Mouse (Mus musculus): ENCODE measurements around the gene Emx1. TPM values are rescaled to one million over a fixed set of nuclear protein-coding genes. Genes with fewer than 3 reads are reported as not detected.

Emx1 gene
- total and polyA plus RNA-seq, 3 experiments = not detected

- peaks cover 25% of the 10 kb centered on the region for H3K27me3 ChIP-seq (ENCODE audit: control insufficient read depth, insufficient read depth, low read length)
- no peak for DNase-seq
- no peak overlapping the region for H3K27ac ChIP-seq
- H3K4me1 ChIP-seq (ENCODE audit: control insufficient read depth, insufficient read depth, low read length) = no peaks in the 10 kb centered on the region
- TF ChIP-seq CTCF (IDR thresholded peaks at IDR 0.05) (no peak), POLR2A (IDR thresholded peaks at IDR 0.05; ENCODE audit: insufficient read depth, low read depth, low read length) (no peak), EP300 (IDR thresholded peaks at IDR 0.05; ENCODE audit: insufficient read depth, low read depth, low read length) (no peak)
- intact Hi-C loops (cut with DNase I) = no loop called here
- no peak overlapping the region for H3K9ac ChIP-seq (ENCODE audit: low read depth, low read length)
- 38% methylated on average over 9 of the region's 9 CpGs for WGBS
- H3K79me2 ChIP-seq (replicated peaks; ENCODE audit: control insufficient read depth, insufficient read depth, low read length) = no peaks in the 10 kb centered on the region
- H3K36me3 ChIP-seq (ENCODE audit: control insufficient read depth, insufficient read depth, low read length) = no peaks in the 10 kb centered on the region
- no peak overlapping the region for H3K4me3 ChIP-seq
Observed at GRCm38 (mm10) chr6:85191751-85192440, 4.7 kb downstream of the Emx1 start.

- 18% methylated on average over 29 of the region's 29 CpGs for WGBS
- intact Hi-C loops (cut with DNase I) = no loop called here
Observed at GRCm38 (mm10) chr6:85193381-85194318, 6.4 kb downstream of the Emx1 start.

GRCm38 (mm10) chr6:85197951-85198350 lies 10.7 kb downstream of the Emx1 start:
- Histone ChIP-seq H3K27me3 (ENCODE audit: control insufficient read depth, insufficient read depth, low read length) (peaks cover 5% of the 10 kb centered on the region), H3K27ac (no peak overlapping the region), H3K4me3 (no peak overlapping the region), H3K9ac (ENCODE audit: low read depth, low read length) (no peak overlapping the region), H3K4me1 (ENCODE audit: control insufficient read depth, insufficient read depth, low read length) (no peaks in the 10 kb centered on the region), H3K36me3 (ENCODE audit: control insufficient read depth, insufficient read depth, low read length) (no peaks in the 10 kb centered on the region), H3K79me2 (replicated peaks; ENCODE audit: control insufficient read depth, insufficient read depth, low read length) (no peaks in the 10 kb centered on the region)
- 33% methylated on average over 2 of the region's 2 CpGs for WGBS
- TF ChIP-seq EP300 (IDR thresholded peaks at IDR 0.05; ENCODE audit: insufficient read depth, low read depth, low read length) (no peak), POLR2A (IDR thresholded peaks at IDR 0.05; ENCODE audit: insufficient read depth, low read depth, low read length) (no peak), CTCF (IDR thresholded peaks at IDR 0.05) (no peak)
- intact Hi-C loops (cut with DNase I) = no loop called here
- DNase-seq = no peak

More at GRCm38 (mm10) chr6:85193381-85194318, 6.4 kb downstream of the Emx1 start:
- Histone ChIP-seq H3K79me2 (replicated peaks; ENCODE audit: control insufficient read depth, insufficient read depth, low read length) (no peaks in the 10 kb centered on the region), H3K4me3 (no peak overlapping the region), H3K27me3 (ENCODE audit: control insufficient read depth, insufficient read depth, low read length) (peaks cover 15% of the 10 kb centered on the region), H3K9ac (ENCODE audit: low read depth, low read length) (no peak overlapping the region), H3K27ac (no peak overlapping the region), H3K4me1 (ENCODE audit: control insufficient read depth, insufficient read depth, low read length) (no peaks in the 10 kb centered on the region), H3K36me3 (ENCODE audit: control insufficient read depth, insufficient read depth, low read length) (no peaks in the 10 kb centered on the region)
- no peak for DNase-seq
- TF ChIP-seq EP300 (IDR thresholded peaks at IDR 0.05; ENCODE audit: insufficient read depth, low read depth, low read length) (no peak), CTCF (IDR thresholded peaks at IDR 0.05) (no peak), POLR2A (IDR thresholded peaks at IDR 0.05; ENCODE audit: insufficient read depth, low read depth, low read length) (no peak)

- intact Hi-C loops (cut with DNase I) = no loop called here
- TF ChIP-seq CTCF (IDR thresholded peaks at IDR 0.05) = no peak
- TF ChIP-seq POLR2A (IDR thresholded peaks at IDR 0.05; ENCODE audit: insufficient read depth, low read depth, low read length) = no peak
- no peak for TF ChIP-seq EP300 (IDR thresholded peaks at IDR 0.05; ENCODE audit: insufficient read depth, low read depth, low read length)
- Histone ChIP-seq H3K27me3 (ENCODE audit: control insufficient read depth, insufficient read depth, low read length) (no peaks in the 10 kb centered on the region), H3K79me2 (replicated peaks; ENCODE audit: control insufficient read depth, insufficient read depth, low read length) (no peaks in the 10 kb centered on the region), H3K27ac (no peak overlapping the region), H3K4me3 (no peak overlapping the region), H3K4me1 (ENCODE audit: control insufficient read depth, insufficient read depth, low read length) (no peaks in the 10 kb centered on the region), H3K36me3 (ENCODE audit: control insufficient read depth, insufficient read depth, low read length) (no peaks in the 10 kb centered on the region), H3K9ac (ENCODE audit: low read depth, low read length) (no peak overlapping the region)
- DNase-seq = no peak
- 42% methylated on average over 16 of the region's 16 CpGs for WGBS
Observed at GRCm38 (mm10) chr6:85206182-85206938, 19.1 kb downstream of the Emx1 start.

GRCm38 (mm10) chr6:85206939-85207285 lies 19.7 kb downstream of the Emx1 start:
- Histone ChIP-seq H3K9ac (ENCODE audit: low read depth, low read length) (no peak overlapping the region), H3K27me3 (ENCODE audit: control insufficient read depth, insufficient read depth, low read length) (no peaks in the 10 kb centered on the region), H3K36me3 (ENCODE audit: control insufficient read depth, insufficient read depth, low read length) (no peaks in the 10 kb centered on the region), H3K4me3 (no peak overlapping the region), H3K27ac (no peak overlapping the region), H3K79me2 (replicated peaks; ENCODE audit: control insufficient read depth, insufficient read depth, low read length) (no peaks in the 10 kb centered on the region), H3K4me1 (ENCODE audit: control insufficient read depth, insufficient read depth, low read length) (no peaks in the 10 kb centered on the region)
- DNase-seq = no peak
- WGBS = 57% methylated on average over 15 of the region's 15 CpGs
- intact Hi-C loops (cut with DNase I) = no loop called here
- TF ChIP-seq POLR2A (IDR thresholded peaks at IDR 0.05; ENCODE audit: insufficient read depth, low read depth, low read length) (no peak), EP300 (IDR thresholded peaks at IDR 0.05; ENCODE audit: insufficient read depth, low read depth, low read length) (no peak), CTCF (IDR thresholded peaks at IDR 0.05) (no peak)

Data from heart, adult 2 months (tissue).